19 mouse cellular contexts compared by ENCODE assay signal in the genomic region with DNA sequence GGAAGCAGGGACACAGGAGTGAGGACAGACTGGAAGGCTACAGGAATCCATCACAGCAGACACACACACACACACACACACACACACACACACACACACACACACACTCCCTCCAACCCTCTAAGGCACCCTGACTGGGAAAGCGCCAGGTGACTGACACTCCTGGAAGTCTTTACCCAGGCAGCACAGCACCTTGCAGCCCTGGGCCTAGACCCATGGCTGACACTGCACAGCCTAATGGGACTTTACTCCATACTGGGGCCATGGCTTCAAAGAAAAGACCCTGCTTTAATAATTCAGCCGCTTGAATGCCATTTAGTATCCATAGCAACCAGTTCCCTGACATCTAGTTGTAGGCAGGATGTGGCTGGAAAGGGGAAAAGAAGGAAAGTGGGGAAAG. TPM values are rescaled to one million over a fixed set of nuclear protein-coding genes. Genes with fewer than 3 reads are reported as not detected.
DNase-seq lines count a peak whose midpoint lies in the region; ATAC-seq and TF ChIP-seq lines count a peak whose summit lies in the region.
"Had no signal": no experiment of that assay in that cellular context is flagged by ENCODE, and none has a peak within 500 bp of the region (broad histone marks: within the 10 kb centered on the region; RNA-seq: fewer than 3 reads in every experiment).

No protein-coding gene starts in this region.

- H3K4me2 ChIP-seq in forebrain, embryonic 14.5 days (ENCODE audit: low read length): no peak overlapping the region
- no peak overlapping the region for H3K4me2 ChIP-seq in hindbrain, postnatal 0 days (ENCODE audit: low read depth, low read length)
- H3K4me2 ChIP-seq in neural tube, embryonic 14.5 days (ENCODE audit: low read depth, low read length): no peak overlapping the region
- H3K4me2 ChIP-seq: liver, embryonic 15.5 days had no signal

- 0 out of 2 replicates have a peak overlapping the region, but pooled peaks have one; percentile 40 for H3K27ac ChIP-seq in forebrain, embryonic 14.5 days (ENCODE audit: low read depth, low read length)
- H3K27ac ChIP-seq in hindbrain, postnatal 0 days: no peak overlapping the region; the same call in 1 of the 2 replicates
- no peak overlapping the region for H3K27ac ChIP-seq in neural tube, embryonic 14.5 days (ENCODE audit: low read depth, low read length)
- H3K27ac ChIP-seq: gastrocnemius, adult 2 months; heart, embryonic 10.5 days; limb, embryonic 10.5 days; liver, embryonic 15.5 days; macrophage; stomach, postnatal 0 days had no signal

- peak; percentile 53 for DNase-seq in embryo, embryonic 11 days
- peak; percentile 84 for DNase-seq in forebrain, embryonic 14.5 days (ENCODE audit: low spot score)
- DNase-seq in hindbrain, postnatal 0 days (ENCODE audit: low spot score): peak; percentile 59
- no peak for DNase-seq in kidney, postnatal 25 days
- DNase-seq in natural killer cell, adult 2 months (ENCODE audit: low spot score in 2 of 2): no peak
- DNase-seq: adrenal gland, adult 2 months; cerebellum, postnatal 36 days; gastrocnemius, adult 2 months; heart, postnatal 4 days; kidney, adult 9 months had no signal

- H3K4me3 ChIP-seq in forebrain, embryonic 14.5 days (ENCODE audit: low read depth, low read length): no peak overlapping the region
- no peak overlapping the region for H3K4me3 ChIP-seq in hindbrain, postnatal 0 days (ENCODE audit: low read length)
- no peak overlapping the region for H3K4me3 ChIP-seq in neural tube, embryonic 14.5 days (ENCODE audit: low read depth, low read length)
- H3K4me3 ChIP-seq: erythroblast, embryonic 14.5 days; gastrocnemius, adult 2 months; heart, embryonic 10.5 days; limb, embryonic 10.5 days; liver, embryonic 15.5 days had no signal

- H3K27me3 ChIP-seq in forebrain, embryonic 14.5 days (replicated peaks; ENCODE audit: control insufficient read depth, insufficient read depth, low read length): peaks cover 3% of the 10 kb centered on the region; the same call in 1 of the 2 replicates
- H3K27me3 ChIP-seq in hindbrain, postnatal 0 days (ENCODE audit: insufficient read depth, low read length): no peaks in the 10 kb centered on the region
- H3K27me3 ChIP-seq in neural tube, embryonic 14.5 days (ENCODE audit: control insufficient read depth, insufficient read depth, low read length): peaks cover 12% of the 10 kb centered on the region; the same call in 1 of the 2 replicates
- H3K27me3 ChIP-seq: CH12.LX had no signal

- H3K4me1 ChIP-seq in forebrain, embryonic 14.5 days (ENCODE audit: control insufficient read depth, insufficient read depth, low read length): peaks cover 35% of the 10 kb centered on the region
- peaks cover 17% of the 10 kb centered on the region for H3K4me1 ChIP-seq in hindbrain, postnatal 0 days (ENCODE audit: insufficient read depth, low read length)
- H3K4me1 ChIP-seq in neural tube, embryonic 14.5 days (ENCODE audit: control insufficient read depth, insufficient read depth, low read length): peaks cover 13% of the 10 kb centered on the region
- H3K4me1 ChIP-seq: liver, embryonic 15.5 days had no signal

- peak; percentile 64 for ATAC-seq in forebrain, embryonic 14.5 days
- ATAC-seq in hindbrain, postnatal 0 days: no peak
- peak; percentile 38; the same call in 1 of the 2 replicates for ATAC-seq in neural tube, embryonic 14.5 days (ENCODE audit: low read depth)
- no peak for ATAC-seq in activated CD4-positive, CD25-positive, alpha-beta regulatory T cell, adult 4 months

- H3K9me3 ChIP-seq in forebrain, embryonic 14.5 days (replicated peaks; ENCODE audit: control insufficient read depth, low read length): no peaks in the 10 kb centered on the region
- H3K9me3 ChIP-seq in hindbrain, postnatal 0 days (ENCODE audit: low read length): no peaks in the 10 kb centered on the region
- no peaks in the 10 kb centered on the region for H3K9me3 ChIP-seq in neural tube, embryonic 14.5 days (ENCODE audit: control insufficient read depth, low read length)
- H3K9me3 ChIP-seq: heart, embryonic 10.5 days; limb, embryonic 10.5 days; liver, embryonic 15.5 days had no signal

- H3K9ac ChIP-seq in forebrain, embryonic 14.5 days (ENCODE audit: low read length): no peak overlapping the region
- H3K9ac ChIP-seq in hindbrain, postnatal 0 days (replicated peaks; ENCODE audit: low read length): no peak overlapping the region
- no peak overlapping the region for H3K9ac ChIP-seq in neural tube, embryonic 14.5 days (replicated peaks; ENCODE audit: low read depth, low read length)
- H3K9ac ChIP-seq: liver, embryonic 15.5 days had no signal

- TF ChIP-seq CTCF in hindbrain, postnatal 0 days (IDR thresholded peaks at IDR 0.05; ENCODE audit: low read depth): no peak

- H3K36me3 ChIP-seq in forebrain, embryonic 14.5 days (ENCODE audit: control insufficient read depth, insufficient read depth, low read length): no peaks in the 10 kb centered on the region
- no peaks in the 10 kb centered on the region for H3K36me3 ChIP-seq in hindbrain, postnatal 0 days (ENCODE audit: insufficient read depth, low read length)
- H3K36me3 ChIP-seq in neural tube, embryonic 14.5 days (ENCODE audit: control insufficient read depth, insufficient read depth, low read length): no peaks in the 10 kb centered on the region
- H3K36me3 ChIP-seq: heart, embryonic 10.5 days; limb, embryonic 10.5 days; liver, embryonic 15.5 days had no signal

- 14% methylated on average over 2 of the region's 2 CpGs for WGBS in forebrain, embryonic 14.5 days
- 28% methylated on average over 2 of the region's 2 CpGs for WGBS in hindbrain, postnatal 0 days
- WGBS in neural tube, embryonic 14.5 days: 25% methylated on average over 2 of the region's 2 CpGs

RNA-seq across cellular contexts. Expression of gene Cacna1e, which starts 2.3 kb away (rescaled TPM):
- 6.7 and 13.9 TPM in 2 replicates for polyA plus RNA-seq in forebrain, embryonic 14.5 days (2014; fragmentation: Nextera tagmentation; extraction: Ambion mirVana)
- 57.5 and 58.2 TPM in 2 replicates for total RNA-seq in hindbrain, postnatal 0 days (2014; rRNA removed)
- 8.0 and 8.9 TPM in 2 replicates for polyA plus RNA-seq in hindbrain, postnatal 0 days (2015; fragmentation: Nextera tagmentation; extraction: Ambion mirVana)
- 18.5 and 35.1 TPM in 2 replicates for polyA plus RNA-seq in neural tube, embryonic 14.5 days (2014; fragmentation: Nextera tagmentation; extraction: Ambion mirVana)
- polyA plus RNA-seq in activated CD4-positive, CD25-positive, alpha-beta regulatory T cell, adult 4 months (2017; shearing (Covaris generic)): under 1 TPM; 0.04 to 0.19 TPM
- polyA plus RNA-seq: erythroblast, embryonic 14.5 days had no signal

Comparison
In these comparisons a context has a peak if more than half of its experiments do, and no peak if none do; other contexts are left out.
1. DNase-seq: peak in embryo, embryonic 11 days (single experiment), forebrain, embryonic 14.5 days (single experiment) and hindbrain, postnatal 0 days (single experiment); none in kidney, postnatal 25 days (0 of 2) and natural killer cell, adult 2 months (0 of 2).
2. ATAC-seq: peak in forebrain, embryonic 14.5 days (single experiment) and neural tube, embryonic 14.5 days (single experiment); none in hindbrain, postnatal 0 days (single experiment) and activated CD4-positive, CD25-positive, alpha-beta regulatory T cell, adult 4 months (single experiment).